Mouse (Mus musculus): ENCODE results near the gene Daw1.

Daw1 gene

GRCm38 (mm10) chr1:83187154-83187553 is 27.6 kb downstream of the Daw1 start:
- DNase-seq (ENCODE audit: extremely low read depth, low read depth): no peak

GRCm38 (mm10) chr1:83209981-83210380 is 50.4 kb downstream of the Daw1 start:
- DNase-seq (ENCODE audit: extremely low read depth, low read depth): no peak

GRCm38 (mm10) chr1:83218260-83218659 is 58.7 kb downstream of the Daw1 start:
- no peak for DNase-seq (ENCODE audit: extremely low read depth, low read depth)

DNA sequence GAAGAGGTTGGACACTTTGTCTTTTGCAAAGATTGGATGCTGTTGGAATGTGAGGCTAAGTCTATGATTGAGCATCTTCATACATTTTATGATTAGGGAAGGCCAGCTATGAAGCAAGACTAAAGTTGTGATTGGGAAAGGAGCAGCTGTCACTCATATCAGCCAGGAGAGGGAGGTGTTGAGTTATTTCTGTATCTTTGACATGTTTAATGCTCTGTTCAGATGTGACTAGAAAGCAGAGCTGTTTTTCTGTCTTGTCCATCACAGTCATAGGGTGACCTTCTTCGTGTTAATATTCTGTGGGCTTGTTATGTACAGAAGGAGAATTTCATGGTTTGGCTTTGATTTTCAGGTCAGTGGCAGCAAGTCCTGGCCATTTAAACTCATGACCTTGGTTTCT is 63.5 kb downstream of the Daw1 start:
- no peak for DNase-seq (ENCODE audit: extremely low read depth, low read depth)

DNA sequence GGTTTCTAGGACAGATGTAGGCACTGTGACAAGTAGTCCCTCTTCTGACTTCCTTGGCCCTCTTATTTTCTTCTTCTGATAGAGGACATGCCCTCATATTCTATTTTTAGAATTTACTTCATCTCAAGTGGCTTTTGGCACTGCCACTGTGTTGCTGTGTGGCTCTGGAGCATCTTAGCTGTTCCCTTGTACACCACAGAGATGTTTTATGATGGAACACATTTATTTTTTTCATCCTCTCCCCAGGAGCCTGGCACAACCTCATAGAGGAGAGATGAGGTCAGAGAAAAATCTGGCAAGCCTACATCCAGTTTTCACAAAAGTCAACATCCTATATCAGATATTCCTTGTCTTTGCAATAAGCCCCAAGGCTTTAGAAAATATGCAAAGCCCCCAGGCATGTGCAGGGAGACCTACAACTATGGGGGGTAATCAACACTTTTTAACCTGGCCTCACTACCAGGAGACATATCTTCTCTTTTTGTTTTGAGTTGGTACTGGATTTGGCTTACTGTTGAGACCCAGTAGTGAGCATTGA is 64.9 kb downstream of the Daw1 start:
- no peak for DNase-seq (ENCODE audit: extremely low read depth, low read depth)

- DNase-seq (ENCODE audit: extremely low read depth, low read depth): no peak
These were observed 68.4 kb downstream of the Daw1 start for GRCm38 (mm10) chr1:83227946-83228345.

- no peak for DNase-seq (ENCODE audit: extremely low read depth, low read depth)
These were observed 88.7 kb downstream of the Daw1 start for GRCm38 (mm10) chr1:83248235-83248746.

DNA sequence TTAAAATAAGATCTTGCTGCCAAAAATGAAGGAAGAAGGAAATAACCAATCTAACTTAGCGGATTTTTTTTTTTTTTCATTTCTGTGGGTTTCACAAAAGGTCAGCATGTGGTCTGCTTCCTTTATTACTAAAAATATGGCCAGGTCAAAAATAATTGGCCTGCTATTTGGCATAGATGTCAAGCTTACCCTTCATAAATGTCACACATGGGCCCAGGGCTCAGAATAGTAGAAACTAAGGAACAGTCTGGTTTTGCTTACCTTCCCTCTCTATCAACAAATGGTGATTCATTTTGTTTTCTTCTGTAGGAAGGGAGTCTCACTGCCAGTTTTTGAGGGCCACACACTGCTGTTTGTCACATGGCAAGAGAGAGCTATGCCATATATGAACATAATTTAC is 92.2 kb downstream of the Daw1 start:
- no peak for DNase-seq (ENCODE audit: extremely low read depth, low read depth)
